14 mouse cellular contexts compared by ENCODE assay signal in the genomic region with DNA sequence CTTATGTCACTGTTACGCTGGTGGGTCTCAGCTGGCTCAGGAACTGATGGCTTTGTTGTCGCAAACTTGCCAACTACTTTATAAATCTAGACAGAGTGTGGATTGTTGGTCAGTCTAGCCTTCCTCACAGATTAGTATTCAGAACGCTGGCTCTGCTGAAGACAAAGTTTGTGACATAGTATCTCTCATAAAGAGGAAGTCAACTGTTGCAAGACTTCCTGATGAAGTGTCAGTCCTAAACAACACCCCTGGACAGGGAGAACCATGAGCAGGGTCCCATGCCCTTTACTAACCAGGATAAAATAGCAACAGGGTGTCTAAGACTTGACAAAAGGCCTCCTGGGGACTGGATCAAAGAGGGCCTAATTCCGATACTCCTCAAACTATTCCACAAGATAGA.
DNase-seq lines count a peak whose midpoint lies in the region; ATAC-seq and TF ChIP-seq lines count a peak whose summit lies in the region.
"Had no signal": no experiment of that assay in that cellular context is flagged by ENCODE, and none has a peak within 500 bp of the region (broad histone marks: within the 10 kb centered on the region; RNA-seq: fewer than 3 reads in every experiment).

No protein-coding gene starts in this region.

- 0 out of 2 replicates have a peak overlapping the region, but pooled peaks have one; percentile 43 for H3K4me2 ChIP-seq in liver, embryonic 15.5 days
- no peak overlapping the region for H3K4me2 ChIP-seq in liver, embryonic 12.5 days
- H3K4me2 ChIP-seq: embryonic facial prominence, embryonic 12.5 days; intestine, embryonic 15.5 days had no signal

- no peak overlapping the region for H3K4me3 ChIP-seq in liver, embryonic 15.5 days (replicated peaks)
- no peak overlapping the region for H3K4me3 ChIP-seq in liver, embryonic 12.5 days
- H3K4me3 ChIP-seq in bone marrow macrophage, adult 2 months (ENCODE audit: insufficient read depth, low read length), result peak overlapping the region; percentile 48; the same call in 1 of the 2 replicates
- H3K4me3 ChIP-seq in megakaryocyte, embryonic 14.5 days (replicated peaks), result peak overlapping the region; percentile 89
- H3K4me3 ChIP-seq: embryonic facial prominence, embryonic 12.5 days; intestine, embryonic 15.5 days; midbrain, embryonic 10.5 days; myocyte had no signal

- no peaks in the 10 kb centered on the region for H3K4me1 ChIP-seq in liver, embryonic 15.5 days (replicated peaks)
- no peaks in the 10 kb centered on the region for H3K4me1 ChIP-seq in liver, embryonic 12.5 days
- H3K4me1 ChIP-seq in bone marrow macrophage, adult 2 months (ENCODE audit: control insufficient read depth, insufficient read depth, low read length), result peaks cover 21% of the 10 kb centered on the region
- H3K4me1 ChIP-seq in megakaryocyte, embryonic 14.5 days, result peaks cover 38% of the 10 kb centered on the region
- H3K4me1 ChIP-seq: intestine, embryonic 15.5 days had no signal

- no peak for TF ChIP-seq POLR2A in bone marrow macrophage, adult 2 months (IDR thresholded peaks at IDR 0.05; ENCODE audit: borderline replicate concordance, low read depth, low read length)

- H3K27ac ChIP-seq in liver, embryonic 15.5 days (replicated peaks), result peak overlapping the region; percentile 10; the same call in 1 of the 2 replicates
- no peak overlapping the region for H3K27ac ChIP-seq in liver, embryonic 12.5 days
- H3K27ac ChIP-seq in bone marrow macrophage, adult 2 months (ENCODE audit: insufficient read depth, low read depth, low read length), result peak overlapping the region; percentile 81
- H3K27ac ChIP-seq: embryonic facial prominence, embryonic 12.5 days; intestine, embryonic 15.5 days; midbrain, embryonic 10.5 days had no signal

- H3K9ac ChIP-seq in liver, embryonic 15.5 days, result no peak overlapping the region
- H3K9ac ChIP-seq in liver, embryonic 12.5 days, result no peak overlapping the region
- H3K9ac ChIP-seq: embryonic facial prominence, embryonic 12.5 days; intestine, embryonic 15.5 days had no signal

- 0 out of 2 replicates have a peak, but pooled peaks have one; percentile 17 for ATAC-seq in liver, embryonic 15.5 days (ENCODE audit: insufficient read depth)
- ATAC-seq in liver, embryonic 12.5 days, result no peak
- ATAC-seq: intestine, embryonic 15.5 days had no signal

- intact Hi-C loops in heart, postnatal 10 days (cut with DNase I), result no loop called here

- no peak for TF ChIP-seq CTCF in bone marrow macrophage, adult 2 months (IDR thresholded peaks at IDR 0.05; ENCODE audit: low read depth, low read length)

- WGBS in liver, embryonic 15.5 days (ENCODE audit: insufficient replicate concordance), result 63% methylated on average over 4 of the region's 4 CpGs
- 67% methylated on average over 4 of the region's 4 CpGs for WGBS in liver, embryonic 12.5 days (ENCODE audit: insufficient replicate concordance)

- no peaks in the 10 kb centered on the region for H3K36me3 ChIP-seq in liver, embryonic 15.5 days (replicated peaks)
- H3K36me3 ChIP-seq in liver, embryonic 12.5 days, result no peaks in the 10 kb centered on the region
- H3K36me3 ChIP-seq in megakaryocyte, embryonic 14.5 days (replicated peaks; ENCODE audit: low read length), result no peaks in the 10 kb centered on the region
- H3K36me3 ChIP-seq: embryonic facial prominence, embryonic 12.5 days; intestine, embryonic 15.5 days; midbrain, embryonic 10.5 days had no signal

- H3K9me3 ChIP-seq in liver, embryonic 15.5 days (replicated peaks), result no peaks in the 10 kb centered on the region
- H3K9me3 ChIP-seq in liver, embryonic 12.5 days (replicated peaks), result no peaks in the 10 kb centered on the region
- H3K9me3 ChIP-seq in megakaryocyte, embryonic 14.5 days, result no peaks in the 10 kb centered on the region
- H3K9me3 ChIP-seq: embryonic facial prominence, embryonic 12.5 days; intestine, embryonic 15.5 days; midbrain, embryonic 10.5 days had no signal

- peak; percentile 78 for DNase-seq in heart, adult 11 months
- DNase-seq in heart, postnatal 10 days, result no peak
- no peak for DNase-seq in retina, postnatal 1 day
- no peak for DNase-seq in urinary bladder, postnatal 25 days (ENCODE audit: low spot score)
- DNase-seq: cerebellum, postnatal 10 days; right cerebral cortex, postnatal 14 days had no signal

- no peaks in the 10 kb centered on the region for H3K27me3 ChIP-seq in liver, embryonic 15.5 days
- no peaks in the 10 kb centered on the region for H3K27me3 ChIP-seq in liver, embryonic 12.5 days (replicated peaks)
- H3K27me3 ChIP-seq in megakaryocyte, embryonic 14.5 days (replicated peaks), result no peaks in the 10 kb centered on the region
- H3K27me3 ChIP-seq: embryonic facial prominence, embryonic 12.5 days; intestine, embryonic 15.5 days had no signal

Comparison
In these comparisons a context has a peak if more than half of its experiments do, and no peak if none do; other contexts are left out.
1. H3K4me3 ChIP-seq: peak in bone marrow macrophage, adult 2 months (single experiment) and megakaryocyte, embryonic 14.5 days (single experiment); none in liver, embryonic 15.5 days (single experiment) and liver, embryonic 12.5 days (single experiment).